Mouse (Mus musculus) heart, adult 8-10 months (tissue): ENCODE data around the gene Ahnak. TPM values are rescaled to one million over a fixed set of nuclear protein-coding genes. Genes with fewer than 3 reads are reported as not detected.

Experiments
- DNase-seq: peaks from one replicate; pipeline ENCODE4 v3.0.0; 2022; ENCODE audit warnings: low spot score
- total RNA-seq, 4 experiments: library from RNA; stranded (reverse); gene quantifications; 2 replicates each; pipeline ENCODE4 v1.2.4; 2022

Gene Ahnak
- total RNA-seq, result 100 to 1,000 TPM; 332 to 446 (median 375) TPM

DNA sequence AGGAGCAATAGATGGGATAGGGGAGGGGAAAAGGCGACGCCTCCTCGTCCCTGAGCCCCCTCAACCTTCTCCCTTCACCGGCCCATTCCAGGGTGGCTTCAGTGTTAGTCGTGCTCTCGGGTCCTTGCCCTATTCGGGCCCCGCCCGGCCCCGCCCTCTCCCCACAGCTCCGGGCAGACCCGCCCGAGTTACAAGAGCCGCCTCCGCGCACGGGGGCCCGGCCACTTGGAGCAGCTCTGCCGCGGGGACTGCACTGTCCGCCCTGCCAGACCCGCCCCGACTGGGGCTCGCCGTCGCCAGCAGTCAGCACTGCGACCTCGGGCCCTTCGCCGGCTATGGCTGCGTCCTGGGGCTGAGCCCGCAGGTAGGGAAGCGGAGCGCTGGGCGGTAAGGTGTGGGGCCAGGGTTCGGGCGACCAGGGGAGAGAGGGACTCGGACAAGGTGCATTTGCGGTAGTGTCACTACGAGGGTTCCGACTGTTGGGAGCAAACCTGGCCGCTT, at the start of gene Ahnak:
Ahnak (plus strand) TSS at position 219 of the 501 bp plus-strand sequence.
- peak; percentile 85 for DNase-seq

DNA sequence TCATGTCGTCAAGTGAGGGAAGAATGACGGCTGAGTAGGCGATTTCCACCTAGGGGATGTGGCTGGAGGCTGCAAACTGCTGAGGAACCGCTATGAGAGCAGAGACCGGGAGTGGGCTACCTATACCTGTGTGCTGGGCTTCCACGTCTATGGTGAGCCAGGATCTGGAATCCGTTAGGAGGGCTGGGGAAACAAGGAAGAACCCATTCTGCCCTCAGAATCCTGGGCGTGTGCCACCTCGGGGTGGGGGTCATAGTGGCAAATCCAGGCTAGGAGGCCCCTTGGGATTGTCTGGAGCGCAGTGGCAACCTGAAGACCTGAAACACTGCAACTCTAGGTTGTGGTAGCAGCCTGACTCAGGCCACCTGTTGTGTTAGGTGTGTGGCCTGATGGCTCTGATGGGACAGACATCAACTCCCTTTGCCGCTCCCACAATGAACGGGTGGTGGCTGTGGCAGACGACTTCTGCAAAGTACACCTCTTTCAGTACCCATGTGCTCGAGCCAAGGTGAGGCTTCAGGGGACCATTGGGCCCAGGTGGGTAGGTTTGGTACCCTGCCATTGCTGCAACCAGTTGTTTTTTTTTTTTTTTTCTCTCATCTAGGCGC, 48.5 kb upstream of the Ahnak start:
- no peak for DNase-seq

DNA sequence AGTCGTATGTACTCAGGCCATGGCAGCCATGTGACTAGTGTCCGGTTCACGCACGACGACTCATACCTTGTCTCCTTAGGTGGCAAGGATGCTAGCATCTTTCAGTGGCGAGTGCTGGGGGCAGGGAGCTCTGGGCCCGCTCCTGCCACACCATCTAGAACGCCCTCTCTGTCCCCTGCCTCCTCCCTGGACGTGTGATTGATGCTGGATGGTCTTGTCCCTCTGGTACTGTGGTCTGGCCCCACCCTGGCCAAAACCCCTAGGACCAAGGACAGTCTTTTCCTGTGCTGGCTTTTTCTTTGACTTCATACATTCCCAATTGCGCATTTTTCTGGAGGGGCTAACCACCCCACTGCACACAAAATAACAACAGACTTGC, 48.0 kb upstream of the Ahnak start:
- DNase-seq, result no peak

DNA sequence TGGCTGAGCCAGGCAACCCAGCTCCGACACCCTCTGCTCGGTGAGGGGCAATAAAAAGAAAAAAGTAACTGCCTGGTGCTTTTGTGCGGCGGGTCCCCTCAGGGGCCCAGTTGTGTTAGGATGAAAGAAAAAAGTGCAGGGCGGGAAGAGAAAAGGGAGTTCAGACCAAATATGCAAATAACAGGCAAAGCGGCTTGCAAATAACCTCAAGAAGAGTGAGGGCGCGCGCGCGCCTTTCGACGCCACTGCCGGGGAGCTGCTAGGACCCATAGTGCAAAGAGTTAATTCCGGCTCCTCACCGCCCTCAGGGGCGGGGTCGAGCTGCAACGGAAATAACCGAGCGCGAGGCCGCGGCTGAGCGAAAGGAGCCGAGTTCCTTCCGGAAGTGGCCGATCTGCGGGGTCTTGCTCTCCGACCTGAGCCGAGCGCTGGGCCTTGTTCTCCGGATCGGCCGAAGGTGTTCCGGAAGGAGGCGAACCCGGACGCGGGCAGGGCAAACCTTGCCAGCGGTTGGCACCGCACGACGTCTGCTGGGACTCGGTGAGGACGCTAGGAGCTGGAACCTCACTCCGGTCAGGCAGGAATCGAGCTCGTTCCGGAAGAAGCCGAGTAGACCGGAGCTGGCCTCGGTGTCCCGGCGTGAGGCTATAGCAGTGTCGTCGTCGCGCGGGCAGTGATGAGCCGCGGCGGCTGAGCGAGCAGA, 47.4 kb upstream of the Ahnak start, which contains the start of gene Mta2:
Mta2 (plus strand) TSS at position 361 of the 703 bp plus-strand sequence.
- peak; percentile 91 for DNase-seq

DNA sequence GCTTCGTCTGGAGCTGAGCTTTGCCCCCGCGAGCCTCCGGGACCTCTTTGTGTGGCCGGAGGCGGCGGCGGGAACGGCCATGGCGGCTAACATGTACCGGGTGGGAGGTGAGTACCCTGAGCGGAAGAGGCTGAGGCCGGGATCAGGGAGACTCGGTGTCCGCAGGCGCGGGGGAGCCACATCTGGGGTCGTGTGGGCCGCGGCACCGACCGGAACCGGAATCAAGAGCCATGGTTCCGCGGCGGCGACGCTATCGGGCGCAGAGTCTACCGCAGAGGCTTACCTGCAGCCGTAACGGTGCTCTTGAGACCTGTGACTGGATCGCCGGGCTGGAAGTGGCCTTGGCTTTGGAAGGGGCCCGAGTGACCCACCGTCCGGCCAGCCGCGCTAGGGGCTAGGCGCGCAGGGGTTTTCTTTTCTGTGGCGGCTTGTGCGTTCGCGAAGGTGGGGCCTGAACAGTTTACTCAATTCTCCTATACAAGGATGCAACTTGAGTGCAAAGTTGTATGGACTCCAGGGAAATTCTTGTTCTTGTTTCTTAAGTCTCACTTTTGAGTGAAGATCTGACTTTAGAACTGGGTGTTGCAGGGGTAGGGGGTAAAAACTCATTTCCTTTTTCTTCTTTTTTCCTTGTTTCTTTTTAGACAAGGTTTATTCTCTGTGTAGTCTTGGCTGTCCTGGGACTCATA, 46.7 kb upstream of the Ahnak start:
- no peak for DNase-seq

DNA sequence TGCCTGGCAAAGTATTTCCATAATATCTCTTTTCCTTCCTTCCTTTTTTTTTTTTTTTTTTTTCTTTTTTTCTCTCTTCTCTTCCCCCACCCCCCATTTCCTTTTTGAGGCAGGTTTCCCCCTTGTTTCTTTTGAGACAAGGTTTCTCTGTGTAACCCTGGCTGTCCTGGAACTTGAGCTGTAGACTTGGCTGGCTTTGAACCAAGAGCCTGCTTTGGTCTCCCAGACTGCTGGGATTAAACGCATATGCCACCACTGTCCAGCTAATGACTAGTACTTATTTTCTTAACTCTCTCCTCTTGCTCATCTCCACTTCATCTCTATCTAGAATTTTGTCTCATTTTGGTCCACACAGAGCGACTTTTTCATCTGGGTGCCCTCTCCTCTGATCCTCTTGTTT, 46.0 kb upstream of the Ahnak start:
- no peak for DNase-seq

DNA sequence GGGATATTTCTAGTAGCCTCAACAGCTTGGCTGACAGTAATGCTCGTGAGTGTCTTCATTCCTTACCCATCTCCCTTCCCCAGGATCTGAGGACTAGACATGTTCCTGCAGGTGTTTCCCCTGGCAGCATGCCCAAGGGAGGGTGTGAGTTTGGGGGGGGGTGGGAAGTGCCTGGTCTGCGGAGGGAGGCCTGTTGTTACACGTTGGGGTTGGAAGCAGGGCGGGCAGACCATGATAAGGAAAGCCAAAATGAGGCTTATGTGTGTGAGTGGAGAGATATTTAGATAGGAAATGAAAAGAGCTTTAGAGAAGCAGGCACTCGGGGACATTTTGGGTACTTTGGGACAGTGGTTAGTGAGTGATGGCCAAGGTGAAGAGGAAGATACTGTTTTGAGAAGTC, 45.0 kb upstream of the Ahnak start:
- DNase-seq, result no peak

DNA sequence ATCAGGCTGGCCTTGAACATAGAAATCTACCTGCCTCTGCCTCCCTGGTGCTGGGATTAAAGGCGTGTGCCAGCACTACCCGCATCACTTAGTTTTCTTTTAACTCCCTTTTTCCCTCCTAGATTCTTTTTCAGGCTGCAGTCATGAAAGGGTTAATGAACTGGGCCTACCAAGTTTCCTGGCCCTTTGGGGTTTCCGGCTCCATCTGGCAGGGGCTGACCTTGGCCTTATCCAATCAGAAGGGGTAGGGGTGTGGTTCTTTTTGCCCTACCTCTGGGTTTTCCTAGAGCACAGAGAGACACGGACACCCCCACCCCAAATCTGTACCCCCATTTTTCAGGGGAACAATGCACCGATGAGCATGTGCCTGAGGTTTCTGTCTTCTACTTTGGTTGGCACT, 44.3 kb upstream of the Ahnak start:
- peak; percentile 62 for DNase-seq

DNA sequence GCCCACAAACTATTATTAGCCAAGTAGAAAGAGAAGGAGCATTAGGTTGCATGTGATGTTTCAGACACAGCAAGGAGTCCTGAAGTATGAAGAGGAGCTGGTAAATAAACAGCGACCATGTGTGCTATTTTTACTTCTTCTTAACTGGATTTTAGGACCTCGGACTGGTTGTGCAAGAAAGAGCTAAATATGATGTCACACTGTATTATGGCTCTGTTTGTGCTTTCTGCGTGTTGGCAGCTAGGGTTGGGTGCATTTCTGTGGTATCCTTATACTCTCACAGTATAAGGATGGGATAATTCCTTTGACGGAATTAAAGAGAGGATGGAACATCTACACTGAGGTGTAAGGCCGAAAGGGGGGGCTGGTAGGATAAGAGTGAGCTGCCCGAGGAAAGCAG, 43.8 kb upstream of the Ahnak start:
- no peak for DNase-seq

DNA sequence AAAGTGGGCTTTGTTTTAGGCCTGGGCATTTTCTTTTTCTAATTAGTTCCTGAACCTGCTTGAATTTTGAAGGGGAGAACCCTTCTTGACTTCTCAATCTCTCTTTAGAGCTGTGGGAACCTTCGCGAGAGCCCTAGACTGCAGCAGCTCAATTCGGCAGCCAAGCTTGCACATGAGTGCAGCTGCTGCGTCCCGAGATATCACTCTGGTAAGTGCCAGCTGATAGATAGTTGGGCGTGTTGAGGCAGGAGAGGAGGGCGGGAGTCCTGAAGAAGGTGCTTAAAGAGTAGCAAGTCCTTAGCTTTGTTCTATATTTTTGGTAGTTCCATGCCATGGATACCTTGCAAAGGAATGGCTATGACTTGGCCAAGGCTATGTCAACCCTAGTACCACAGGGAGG, 42.2 kb upstream of the Ahnak start:
- no peak for DNase-seq

DNA sequence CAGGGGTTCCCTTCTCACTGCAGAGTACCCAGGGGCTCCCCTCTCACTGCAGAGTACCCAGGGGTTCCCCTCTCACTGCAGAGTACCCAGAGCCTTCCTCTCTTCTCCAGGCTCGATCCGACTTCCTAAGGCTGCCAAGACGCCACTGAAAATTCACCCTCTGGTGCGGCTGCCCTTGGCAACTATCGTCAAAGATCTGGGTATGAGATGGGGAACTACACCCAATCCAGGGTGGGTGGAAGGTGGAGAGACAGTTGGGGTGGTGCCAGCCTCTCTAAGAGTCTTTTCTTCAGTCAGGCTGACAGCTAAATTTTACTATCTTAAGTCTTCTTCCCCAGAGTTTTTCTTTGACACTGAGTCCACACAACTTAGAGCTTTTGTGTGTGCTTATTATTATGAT, 38.9 kb upstream of the Ahnak start:
- no peak for DNase-seq

DNA sequence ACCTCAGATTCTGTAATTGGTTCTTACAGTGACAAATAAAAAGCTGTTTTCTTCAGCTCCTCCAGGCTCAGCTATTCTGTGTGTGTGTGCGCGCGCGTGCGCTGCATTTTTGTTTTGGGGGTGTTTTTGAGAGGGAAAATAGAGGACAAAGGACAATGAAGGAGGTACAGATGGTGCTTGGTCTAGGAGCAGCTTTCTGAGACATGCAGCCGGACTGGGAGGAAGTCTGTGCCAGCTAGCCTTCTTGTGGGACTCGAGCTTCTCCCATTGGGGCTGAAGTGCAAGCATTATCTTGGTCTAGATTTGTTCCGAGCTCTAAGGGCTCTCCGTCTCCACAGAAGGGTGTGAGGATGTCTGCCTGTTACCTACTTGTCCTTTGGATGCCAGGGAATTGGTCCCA, 36.8 kb upstream of the Ahnak start:
- DNase-seq, result no peak

DNA sequence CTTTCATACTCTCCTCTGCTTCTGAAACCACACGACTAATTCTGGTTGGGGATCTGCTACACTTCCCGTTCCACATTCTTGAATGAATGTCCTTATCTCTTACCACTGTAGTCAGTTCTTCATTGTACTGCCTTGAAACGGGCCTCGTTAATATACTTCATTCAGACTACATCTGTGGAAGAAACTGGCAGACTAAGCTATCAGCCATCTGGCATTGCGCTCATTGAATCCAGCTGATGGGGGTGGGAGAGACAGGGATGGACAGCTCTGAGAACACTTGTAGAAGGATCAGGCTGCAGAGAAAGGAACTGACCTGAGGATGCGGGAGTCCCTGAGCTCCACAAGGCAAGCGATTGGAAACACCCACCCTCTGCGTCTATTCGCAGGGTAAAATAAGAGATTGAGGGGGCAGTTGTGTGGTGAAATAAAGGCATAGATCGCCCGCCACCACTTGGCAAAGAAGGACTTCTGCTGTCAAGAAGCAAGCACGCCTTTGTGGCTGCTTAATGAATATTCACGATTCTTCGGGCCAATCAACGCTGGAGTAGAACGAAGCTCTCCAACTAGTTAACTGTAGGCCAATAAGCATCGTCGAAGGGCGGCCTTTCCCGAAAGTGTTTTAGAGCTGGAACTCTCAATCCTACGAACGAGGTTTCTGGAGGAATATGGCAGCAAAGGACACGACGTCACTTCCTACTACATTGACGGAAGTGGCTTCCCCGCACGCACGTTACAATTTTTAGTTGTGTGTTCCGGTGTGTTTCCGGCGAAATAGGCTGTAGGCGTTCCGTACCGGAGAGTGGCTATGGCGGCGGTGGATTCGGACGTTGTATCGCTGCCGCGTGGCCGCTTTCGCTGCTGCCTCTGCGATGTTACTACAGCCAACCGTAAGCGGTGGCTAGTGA, 35.7 kb upstream of the Ahnak start, which contains the start of gene Tut1:
Tut1 (plus strand) TSS at position 713 of the 905 bp plus-strand sequence.
- peak; percentile 97 for DNase-seq

DNA sequence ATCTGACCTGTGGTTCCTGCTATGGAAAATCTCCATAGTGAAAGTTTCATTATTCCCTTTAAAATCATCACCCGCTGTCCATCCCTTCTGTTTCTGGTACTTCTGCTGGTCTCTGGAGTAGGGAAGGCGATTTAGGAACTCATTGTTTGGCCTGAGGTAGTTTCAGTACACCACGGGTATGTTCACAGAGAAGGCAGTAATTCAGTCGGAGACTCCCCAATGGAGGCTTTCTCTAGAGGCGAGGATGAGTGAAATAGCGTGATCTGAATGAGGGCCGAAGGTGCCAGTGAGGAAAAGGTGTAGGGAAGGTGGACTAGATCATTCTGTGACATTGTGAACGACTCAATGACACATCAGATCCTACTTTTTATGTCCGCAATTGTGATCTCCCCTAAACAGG, 34.9 kb upstream of the Ahnak start:
- DNase-seq, result no peak

DNA sequence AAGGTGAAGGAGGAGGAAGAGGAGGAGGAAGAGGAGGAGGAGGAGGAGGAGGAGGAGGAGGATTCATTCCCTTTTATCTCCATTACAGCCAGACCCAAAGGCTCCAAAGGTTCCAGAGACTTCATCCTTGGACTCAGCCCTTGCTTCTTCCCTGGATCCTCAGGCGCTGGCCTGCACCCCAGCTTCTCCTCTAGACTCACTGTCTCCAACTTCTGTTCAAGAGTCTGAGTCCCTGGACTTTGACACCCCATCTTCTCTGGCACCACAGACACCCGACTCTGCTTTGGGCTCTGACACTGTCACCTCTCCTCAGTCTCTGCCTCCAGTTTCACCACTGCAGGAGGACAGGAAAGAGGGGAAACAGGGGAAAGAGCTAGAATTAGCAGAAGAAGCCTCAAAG, 26.8 kb upstream of the Ahnak start:
- no peak for DNase-seq

DNA sequence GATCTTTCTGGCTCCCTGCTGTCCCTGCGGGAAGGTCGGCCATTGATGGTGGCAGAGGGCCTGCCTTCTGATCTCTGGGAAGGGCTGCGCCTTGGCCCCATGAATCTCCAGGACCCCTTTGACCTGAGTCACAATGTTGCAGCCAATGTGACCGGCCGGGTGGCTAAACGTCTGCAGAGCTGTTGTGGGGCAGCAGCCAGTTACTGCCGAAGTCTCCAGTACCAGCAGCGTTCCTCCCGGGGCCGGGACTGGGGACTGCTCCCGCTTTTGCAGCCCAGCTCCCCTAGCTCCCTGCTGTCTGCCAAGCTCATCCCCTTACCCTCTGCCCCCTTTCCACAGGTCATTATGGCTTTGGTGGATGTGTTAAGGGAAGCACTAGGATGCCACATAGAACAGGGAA, 24.0 kb upstream of the Ahnak start:
- DNase-seq, result no peak

DNA sequence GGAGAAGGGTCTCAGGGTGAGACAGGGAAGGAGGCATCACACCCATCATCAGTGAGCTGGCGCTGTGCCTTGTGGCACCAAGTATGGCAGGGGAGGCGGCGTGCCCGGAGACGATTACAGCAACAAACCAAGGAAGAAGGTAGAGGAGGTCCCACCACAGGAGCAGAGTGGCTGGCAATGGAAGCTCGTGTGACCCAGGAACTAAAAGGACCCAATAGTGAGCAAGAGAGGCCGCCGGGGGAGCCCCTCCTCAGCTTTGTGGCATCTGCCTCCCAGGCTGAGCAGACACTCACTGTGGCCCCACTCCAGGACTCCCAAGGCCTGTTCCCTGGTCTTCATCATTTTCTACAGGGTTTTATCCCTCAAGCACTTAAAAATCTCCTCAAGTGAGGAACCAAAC, 23.3 kb upstream of the Ahnak start:
- DNase-seq, result no peak

DNA sequence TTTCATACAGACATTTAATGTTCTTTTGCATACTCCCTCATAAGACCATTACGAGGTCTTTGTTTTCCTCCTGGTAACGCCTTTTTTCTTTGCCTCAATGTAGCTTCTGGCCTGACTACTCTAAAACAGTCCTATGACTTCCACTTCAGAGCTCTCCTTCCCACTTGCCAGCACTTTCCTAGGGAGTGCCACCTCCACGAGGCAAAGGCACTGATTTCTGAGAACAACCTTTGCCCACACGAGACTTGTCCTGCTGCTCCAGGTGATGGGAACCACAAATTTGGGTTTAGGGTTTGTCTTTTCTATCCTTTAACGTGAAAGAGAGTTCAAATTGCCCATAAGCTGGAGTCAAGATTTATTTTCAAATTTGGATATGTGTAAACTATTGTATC, 22.9 kb upstream of the Ahnak start:
- DNase-seq, result no peak

DNA sequence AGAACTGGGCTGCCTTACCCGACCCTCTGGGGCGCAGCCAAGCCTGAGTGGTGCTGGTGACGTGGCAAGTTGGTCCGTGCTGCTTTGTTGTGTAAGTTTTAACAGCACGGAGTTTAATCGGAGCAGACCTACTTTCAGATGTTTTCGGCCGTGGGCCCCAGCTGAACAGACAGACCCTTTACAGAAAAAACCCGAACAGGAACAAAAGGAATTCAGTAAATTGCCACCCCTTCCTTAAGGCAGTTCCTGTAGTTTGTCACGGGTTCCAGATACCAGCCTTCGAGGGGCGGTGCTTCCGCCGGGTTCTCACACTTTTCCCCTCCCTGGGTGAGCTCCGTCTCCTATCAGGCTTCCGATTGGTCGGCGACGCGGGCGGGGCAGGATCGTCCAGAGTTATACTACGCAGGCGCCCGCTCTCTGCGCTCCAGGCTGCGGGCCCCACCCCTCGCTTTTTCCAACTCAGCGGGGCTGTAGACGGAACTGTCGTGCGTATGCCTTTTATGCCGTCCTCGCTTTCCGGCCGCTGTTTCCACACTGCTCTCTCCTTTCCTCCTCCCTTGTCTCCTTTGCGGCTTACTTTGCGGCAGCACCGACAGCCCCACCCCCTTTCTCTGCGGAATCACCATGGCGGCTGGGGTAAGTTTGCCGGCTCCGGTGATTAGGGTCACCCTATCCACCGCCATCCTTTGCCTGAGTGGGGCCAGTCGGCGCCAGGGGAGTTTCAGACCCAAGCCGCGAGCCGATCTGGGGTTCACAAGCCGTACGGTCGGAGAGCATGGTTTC, 22.3 kb upstream of the Ahnak start, which contains the start of gene Eef1g:
Eef1g (plus strand) TSS at position 452 of the 783 bp plus-strand sequence.
- DNase-seq, result peak; percentile 99

DNA sequence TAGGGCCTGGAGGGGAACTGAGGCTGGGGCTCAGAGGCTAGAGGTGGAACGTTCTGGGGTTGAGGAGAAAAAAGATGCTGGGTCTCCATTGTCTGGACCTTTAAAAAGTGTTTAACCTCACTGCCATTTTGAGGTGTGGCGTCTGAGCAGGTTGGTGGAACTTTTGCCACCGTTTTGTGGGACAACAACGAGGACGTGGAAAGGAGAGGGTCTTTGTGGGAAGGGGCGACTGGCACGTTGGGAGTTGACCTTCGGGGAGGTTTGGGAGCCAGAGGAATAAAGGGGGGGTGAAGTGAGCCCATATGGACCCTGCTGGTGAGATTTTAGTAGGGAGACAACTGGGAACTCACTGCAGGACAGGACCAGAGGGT, 21.7 kb upstream of the Ahnak start:
- no peak for DNase-seq

DNA sequence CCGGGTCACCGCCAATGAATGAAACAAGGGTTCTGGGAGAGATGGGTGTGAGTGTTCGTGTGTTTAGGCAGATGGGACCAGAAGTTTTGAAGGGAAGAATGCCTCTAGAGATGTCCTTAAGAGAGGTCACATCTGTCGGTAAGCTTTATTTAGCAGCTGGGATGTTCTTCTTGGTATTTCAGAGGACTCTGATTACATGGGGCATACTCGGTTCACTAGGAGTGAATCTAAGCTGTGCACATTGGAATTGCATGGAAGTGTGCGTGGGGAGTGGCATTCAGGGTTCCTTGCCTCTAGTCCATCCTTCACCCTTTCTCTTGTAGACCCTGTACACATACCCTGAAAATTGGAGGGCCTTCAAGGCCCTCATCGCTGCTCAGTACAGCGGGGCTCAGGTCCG, 21.2 kb upstream of the Ahnak start:
- no peak for DNase-seq
